Mouse (Mus musculus) spleen, adult 12 weeks (tissue): ENCODE measurements around the gene 1700003H04Rik.

Experiments used
- DNase-seq: peaks from one replicate; pipeline ENCODE4 v3.0.0; 2022; ENCODE audit warnings: low spot score

The 1700003H04Rik gene

DNA sequence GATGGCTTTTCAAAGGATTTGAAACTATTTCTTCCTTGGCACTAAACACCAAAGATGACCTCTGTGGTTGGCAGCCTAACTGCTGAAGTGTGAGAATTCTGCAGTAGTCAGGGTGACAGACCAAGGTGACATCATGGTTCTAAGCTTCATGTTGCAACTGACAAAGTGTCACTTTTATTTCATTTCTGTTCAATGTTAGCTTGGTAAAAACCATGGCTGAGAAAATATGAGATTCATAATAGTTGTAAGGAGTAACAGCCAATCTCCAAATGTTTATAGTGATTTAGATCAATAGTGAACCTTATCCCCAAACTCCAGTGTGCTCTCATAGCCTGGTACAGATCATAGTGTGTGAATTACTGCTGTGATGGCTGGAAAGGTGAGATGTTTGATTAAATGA is at the start of gene 1700003H04Rik:
TSS of gene 1700003H04Rik (minus strand) at position 101 of the 400 bp plus-strand sequence.
- DNase-seq, result no peak

DNA sequence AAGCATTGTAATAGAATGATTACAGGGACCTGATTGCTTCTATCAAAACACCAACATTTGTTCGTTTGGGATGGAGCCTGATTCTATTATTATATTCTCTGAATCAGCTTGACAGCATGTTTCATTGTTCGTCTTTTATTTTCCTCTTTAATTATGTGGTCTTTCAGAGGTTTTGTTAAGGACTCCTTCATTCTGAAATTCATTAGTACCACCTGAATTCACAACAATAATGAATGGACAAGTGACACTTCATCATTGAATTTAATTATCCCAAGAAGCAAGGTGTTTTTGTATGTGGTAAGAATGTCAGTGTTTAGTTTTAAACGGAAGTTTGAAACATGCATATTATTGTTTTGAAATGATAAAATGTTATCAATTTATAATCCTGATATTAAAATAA is 42.1 kb upstream of the 1700003H04Rik start:
- no peak for DNase-seq

DNA sequence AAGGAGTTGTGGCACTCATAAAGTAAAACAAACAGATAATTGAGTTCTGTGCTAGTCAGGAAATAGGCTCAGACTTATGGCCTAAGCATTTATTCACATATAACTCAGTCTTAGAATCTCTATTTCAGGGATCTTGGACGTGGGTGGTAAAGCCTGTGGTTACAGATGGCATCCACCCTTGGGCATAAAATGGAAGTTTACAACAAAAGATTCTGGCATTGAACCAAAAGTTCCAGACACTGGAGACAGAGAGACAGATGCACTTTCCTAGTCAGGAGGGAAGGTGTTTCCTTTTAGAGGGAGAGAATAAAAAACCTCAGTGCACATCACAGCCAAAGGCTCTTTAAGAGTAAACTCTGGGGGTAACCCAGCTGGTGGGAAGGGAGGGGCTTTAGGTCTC is 32.4 kb upstream of the 1700003H04Rik start:
- DNase-seq, result no peak

DNA sequence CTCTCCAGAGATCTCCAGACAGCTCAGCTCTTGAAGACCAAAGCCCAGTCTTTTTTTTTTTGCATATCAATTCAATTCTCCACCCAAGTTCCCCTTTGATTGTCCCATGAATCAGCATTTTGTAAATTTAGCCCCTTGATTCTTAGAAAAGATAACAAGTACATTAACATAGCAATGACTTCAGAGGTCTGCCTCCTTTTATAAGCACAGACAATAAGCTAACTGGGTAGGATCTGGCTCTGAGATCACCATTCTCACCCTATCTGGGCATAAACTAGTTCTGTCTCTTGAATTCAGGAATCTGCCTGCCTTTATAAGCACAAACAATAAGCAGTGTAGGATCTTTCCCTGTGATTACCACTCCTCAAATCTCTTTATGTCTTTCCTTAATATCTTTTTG is 29.1 kb upstream of the 1700003H04Rik start:
- no peak for DNase-seq

DNA sequence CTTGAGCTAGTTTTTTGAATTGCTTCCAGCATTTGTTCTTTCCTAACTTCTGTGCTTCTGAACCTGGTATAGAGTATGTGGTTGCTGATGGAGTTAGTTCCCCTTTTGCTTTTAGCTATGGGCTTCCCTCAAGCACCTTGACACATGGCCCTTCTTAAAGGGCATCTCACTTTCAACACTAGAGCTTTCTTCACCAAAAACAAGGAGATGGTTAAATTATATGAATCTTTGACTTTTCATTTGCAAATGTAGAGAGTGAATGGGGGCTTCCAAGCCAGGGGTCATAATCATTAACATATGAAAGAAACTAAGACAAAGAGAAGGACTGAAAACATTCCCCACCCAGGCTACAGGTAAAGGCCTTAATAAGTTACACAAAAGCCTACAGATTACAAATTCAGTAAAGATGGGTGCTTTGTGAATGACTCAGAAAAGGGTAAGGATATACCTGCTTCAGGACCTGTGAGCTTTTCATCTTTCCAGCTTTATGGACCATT is 25.2 kb upstream of the 1700003H04Rik start:
- DNase-seq, result no peak

DNA sequence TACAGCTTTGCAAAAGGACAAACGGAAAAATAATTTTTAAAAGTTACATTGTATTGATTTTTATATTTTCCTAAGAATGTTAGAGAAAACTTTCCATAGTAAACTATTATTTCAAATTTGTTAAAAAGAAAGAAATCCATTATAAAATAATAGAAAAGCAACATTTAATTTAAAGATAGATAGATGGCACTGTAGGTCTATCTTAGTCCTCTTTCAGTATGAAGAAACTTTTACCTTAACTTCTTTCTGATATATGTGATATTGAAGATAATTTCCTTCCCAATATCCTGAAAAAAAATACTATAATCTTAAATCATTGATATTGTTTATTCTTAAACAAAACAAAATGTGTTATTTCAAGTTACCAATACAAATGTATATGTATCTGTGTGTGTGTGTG is 24.6 kb upstream of the 1700003H04Rik start:
- no peak for DNase-seq

DNA sequence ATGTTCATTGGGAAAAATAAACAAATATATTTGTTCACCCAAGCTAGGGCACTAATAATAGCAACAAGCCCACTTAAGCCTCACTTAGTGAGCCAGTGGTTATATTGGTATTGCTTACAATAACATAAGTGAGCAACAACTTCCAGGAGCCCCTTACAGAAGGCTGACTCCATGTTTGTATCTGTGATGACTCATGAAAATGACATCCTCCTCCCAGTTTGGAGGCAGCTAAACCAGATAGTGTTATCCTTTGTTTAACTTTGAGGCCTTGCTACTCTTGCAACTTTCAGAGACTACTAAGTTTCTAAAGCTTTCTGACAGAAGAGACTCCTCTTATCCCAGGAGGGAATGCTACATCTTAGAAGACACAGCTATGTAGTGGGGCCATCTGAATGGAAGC is 16.9 kb upstream of the 1700003H04Rik start:
- no peak for DNase-seq

DNA sequence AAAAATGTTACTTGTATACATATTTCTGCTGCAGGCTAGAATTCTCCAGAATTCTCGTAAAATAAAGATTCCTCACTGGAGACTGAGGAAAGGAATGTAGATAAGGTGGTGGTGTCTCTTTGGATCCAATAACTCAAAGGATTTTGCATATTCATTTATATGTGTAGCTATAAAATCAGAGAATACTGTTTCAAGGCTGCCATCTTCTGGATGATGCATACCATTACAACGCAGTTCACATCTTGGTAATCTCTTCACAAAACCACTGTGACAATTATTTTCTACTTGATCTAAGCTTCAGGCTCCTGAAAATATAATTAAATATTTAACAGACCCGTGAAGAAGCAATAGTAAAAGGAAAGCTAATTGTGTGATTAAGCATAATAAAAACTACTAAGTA is 6.6 kb upstream of the 1700003H04Rik start:
- DNase-seq, result no peak

DNA sequence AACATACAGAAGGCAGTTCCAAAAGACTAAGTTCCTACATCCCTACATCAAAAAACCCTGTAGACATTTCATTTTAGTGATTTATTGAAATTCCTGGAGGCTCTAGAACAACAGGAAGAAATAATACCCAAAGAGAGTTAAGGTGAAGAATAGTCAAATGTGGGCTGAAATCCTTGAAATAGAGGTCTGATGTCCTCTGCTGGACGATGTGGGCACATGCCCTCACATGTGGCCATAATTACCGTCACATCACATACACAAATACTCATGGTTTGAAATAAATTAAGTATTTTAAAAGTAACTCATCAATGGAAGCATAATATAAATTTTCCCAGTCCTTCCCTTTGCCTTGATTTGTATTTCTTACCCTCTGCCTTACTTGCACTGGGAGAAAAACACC is 4.9 kb upstream of the 1700003H04Rik start:
- DNase-seq, result no peak

DNA sequence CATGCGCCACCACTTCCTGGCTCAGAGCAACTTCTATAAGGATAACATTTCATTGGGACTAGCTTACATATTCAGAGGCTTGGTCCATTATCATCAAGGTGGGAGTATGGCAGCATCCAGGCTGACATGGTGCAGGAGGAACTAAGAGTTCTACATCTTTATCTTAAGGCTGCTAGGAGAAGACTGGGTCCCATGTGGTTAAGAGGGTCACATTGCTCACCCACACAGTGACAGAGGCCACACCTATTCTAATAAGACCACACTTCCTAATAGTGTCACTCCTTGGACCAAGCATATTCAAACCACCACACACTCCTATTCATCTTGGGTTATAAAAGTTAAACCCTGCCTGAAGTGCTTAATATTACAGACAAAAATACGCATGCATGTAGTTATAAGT is 23.6 kb downstream of the 1700003H04Rik start:
- DNase-seq, result no peak

DNA sequence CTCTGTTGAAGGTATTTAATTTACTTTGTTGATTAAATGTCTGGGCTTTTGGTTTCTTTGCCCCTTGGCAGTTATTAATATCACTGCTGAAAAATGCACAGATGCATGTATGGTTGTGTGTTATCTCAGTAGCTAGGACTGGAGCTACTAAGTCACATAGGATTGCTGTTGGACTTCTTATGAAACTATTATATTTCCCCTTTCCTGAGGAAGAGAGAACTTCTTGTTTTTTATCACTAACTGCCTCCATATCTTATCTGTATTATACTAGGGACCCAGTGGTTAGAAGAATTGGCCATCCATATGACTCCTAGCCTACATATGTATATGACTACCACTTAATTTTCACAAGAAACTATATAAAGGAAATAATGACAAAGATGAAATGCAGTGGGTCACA is 24.9 kb downstream of the 1700003H04Rik start:
- DNase-seq, result no peak

DNA sequence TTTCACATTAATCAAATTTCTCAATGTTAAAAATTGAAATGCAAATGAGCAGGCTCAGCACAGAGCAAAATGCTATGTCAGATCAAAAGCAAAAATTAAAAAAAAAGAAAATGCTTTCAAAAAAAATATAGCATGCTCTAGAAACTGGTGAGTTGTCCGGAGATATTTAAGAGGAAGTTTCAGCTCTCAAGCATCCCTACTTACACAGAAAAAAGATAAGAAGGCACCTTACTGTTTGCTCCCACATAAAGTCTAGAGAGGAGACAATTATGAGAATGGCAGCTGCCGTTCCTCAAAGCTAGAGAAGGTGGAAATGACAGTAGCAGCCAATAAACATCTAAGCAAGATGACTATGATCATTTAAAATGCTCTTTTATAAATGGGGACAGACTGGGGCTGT is 25.8 kb downstream of the 1700003H04Rik start:
- DNase-seq, result no peak

DNA sequence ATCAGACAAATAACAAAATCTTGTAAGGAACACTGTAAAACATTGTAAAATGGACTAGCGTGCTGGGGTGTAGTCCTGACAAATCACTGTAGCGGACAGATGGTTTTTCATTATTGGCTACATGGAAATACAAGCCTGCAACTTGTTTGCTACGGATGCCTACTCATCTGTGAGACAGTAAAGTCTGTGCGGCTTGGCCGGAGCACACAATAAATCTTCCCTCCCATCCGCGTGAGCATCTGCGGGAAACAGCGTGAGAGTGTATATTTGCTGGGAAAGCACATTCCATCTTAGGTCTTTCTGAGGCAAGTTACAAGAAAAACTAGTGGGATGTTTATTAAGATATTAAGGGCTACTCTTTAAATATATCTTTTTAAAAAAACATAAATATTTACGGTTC is 32.0 kb downstream of the 1700003H04Rik start:
- no peak for DNase-seq

DNA sequence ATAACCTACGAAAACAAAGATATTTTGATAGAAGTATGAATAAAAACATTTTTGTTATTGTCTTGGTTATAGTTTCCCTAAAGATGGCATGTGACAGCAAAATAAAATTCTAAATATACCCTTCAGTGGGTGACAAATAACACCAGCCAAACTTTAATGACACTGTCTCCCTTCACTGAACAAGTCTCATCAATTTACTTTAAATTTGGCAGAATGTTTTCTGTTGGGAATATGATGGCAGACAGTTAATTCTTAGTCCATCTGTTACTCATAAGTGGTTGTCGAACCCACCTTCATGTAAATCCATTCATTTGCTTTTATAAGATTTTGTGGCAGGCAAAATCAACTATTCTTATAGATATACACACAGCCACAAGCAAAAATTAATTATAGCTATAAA is 42.6 kb downstream of the 1700003H04Rik start:
- DNase-seq, result no peak

DNA sequence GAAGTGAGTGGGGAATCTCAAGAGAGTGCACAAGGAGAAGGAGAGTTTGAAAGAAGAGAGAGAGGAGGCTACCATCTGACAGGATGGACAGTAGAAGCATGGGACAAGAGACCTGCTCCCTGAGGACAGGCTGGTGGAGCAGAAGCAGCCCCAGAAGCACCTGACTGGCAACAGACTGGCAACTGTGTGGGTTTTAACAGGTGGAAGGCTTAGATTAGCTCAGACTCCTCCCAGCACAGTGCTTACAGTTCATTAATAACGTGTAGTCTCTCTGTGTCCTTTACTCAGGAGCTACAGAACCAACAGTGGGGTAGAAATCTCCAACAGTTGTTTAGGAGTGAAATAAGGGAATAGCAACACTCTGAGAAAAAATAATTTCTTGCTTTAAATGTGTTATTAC is 44.3 kb downstream of the 1700003H04Rik start:
- no peak for DNase-seq

DNA sequence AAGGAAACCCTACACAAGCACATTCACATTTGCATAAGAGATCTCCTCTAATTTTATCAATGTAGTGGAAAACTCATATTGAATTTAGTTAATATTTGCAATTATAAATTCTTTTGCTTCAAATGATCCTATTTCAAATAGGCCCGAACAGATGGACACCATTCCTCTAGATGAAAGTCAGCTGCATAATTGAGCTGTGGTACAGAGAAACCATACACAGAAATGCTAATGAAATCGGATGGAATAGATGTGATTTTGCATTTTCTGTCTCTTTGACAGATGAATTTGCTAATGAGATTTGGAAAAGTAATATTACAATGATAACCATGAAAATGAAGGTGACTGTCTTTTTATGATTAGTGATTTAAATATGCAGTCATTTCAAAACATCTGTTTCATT is 62.1 kb downstream of the 1700003H04Rik start:
- DNase-seq, result no peak
